Comparison of ENCODE assay signal across 8 mouse cellular contexts in the genomic region with DNA sequence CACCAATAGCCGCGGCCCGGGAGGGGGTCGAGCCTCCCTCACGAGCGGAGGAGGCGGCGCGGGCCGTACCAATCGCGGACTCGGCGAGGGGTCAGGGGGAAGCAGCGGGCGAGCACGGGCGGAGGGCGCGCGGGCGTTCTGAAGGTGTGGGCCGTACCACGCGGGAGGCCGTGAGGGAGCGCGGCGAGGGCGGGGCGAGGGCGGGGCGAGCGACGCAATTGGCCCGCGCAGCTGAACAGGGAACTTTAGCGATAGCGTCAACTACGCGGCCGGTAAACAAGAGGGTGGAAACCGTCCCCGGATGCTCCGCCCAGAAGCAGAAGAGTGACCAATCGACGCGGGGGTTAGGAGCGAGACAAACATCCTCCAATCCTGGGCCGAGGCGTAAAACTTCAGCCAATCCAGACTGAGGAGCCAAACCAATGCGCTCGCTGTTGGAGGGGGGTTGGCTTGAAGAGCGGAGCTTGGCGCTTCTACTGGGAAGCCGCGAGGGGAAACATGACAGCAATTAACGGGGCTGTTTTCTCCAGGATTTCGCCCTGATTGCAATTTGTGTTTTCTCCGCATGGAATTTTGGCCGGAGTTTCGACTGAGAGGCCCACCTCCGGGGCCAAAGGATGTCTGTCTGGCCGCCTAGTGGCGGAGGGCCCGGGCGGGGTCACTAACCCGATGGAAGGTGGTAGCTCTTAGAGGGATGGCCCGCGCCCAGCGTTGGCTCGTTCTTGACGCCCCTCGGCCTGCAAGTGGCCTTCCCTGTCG. TPM values are rescaled to one million over a fixed set of nuclear protein-coding genes. Genes with fewer than 3 reads are reported as not detected.
DNase-seq lines count a peak whose midpoint lies in the region; ATAC-seq and TF ChIP-seq lines count a peak whose summit lies in the region.

A gene (minus strand): TSS at position 146 of the 759 bp plus-strand sequence.

- H3K4me2 ChIP-seq in lung, postnatal 0 days (replicated peaks; ENCODE audit: low read depth, low read length), result peak within 1 kb of the TSS; percentile 94

- peak within 1 kb of the TSS; percentile 94 for H3K9ac ChIP-seq in lung, postnatal 0 days (replicated peaks; ENCODE audit: low read depth)

- H3K36me3 ChIP-seq in hindbrain, embryonic 10.5 days, result no peaks in the 10 kb centered on the region
- H3K36me3 ChIP-seq in lung, postnatal 0 days (ENCODE audit: insufficient read depth, low read length), result no peaks in the 10 kb centered on the region

- peak; percentile 98 for DNase-seq in MN1 (ENCODE audit: low spot score)
- DNase-seq in cerebellum, adult 9-10 months, result peak; percentile 99
- DNase-seq in hindbrain, embryonic 10.5 days (ENCODE audit: low spot score), result peak; percentile 98
- DNase-seq in layer of hippocampus, adult 9-11 months, result peak; percentile 99
- DNase-seq in lung, postnatal 0 days (ENCODE audit: low spot score), result peak; percentile 100
- DNase-seq in ovary, postnatal 14 days (ENCODE audit: low spot score), result peak; percentile 97
- DNase-seq in thymus, postnatal 14 days, result peak; percentile 100

- under 1% methylated on average over 75 of the region's 75 CpGs for WGBS in hindbrain, embryonic 10.5 days
- WGBS in lung, postnatal 0 days, result under 1% methylated on average over 60 of the region's 75 CpGs

- H3K27me3 ChIP-seq in hindbrain, embryonic 10.5 days (ENCODE audit: insufficient read depth, poor library complexity, severe bottlenecking), result no peaks in the 10 kb centered on the region
- H3K27me3 ChIP-seq in lung, postnatal 0 days (replicated peaks; ENCODE audit: insufficient read depth, low read length), result no peaks in the 10 kb centered on the region

- peaks cover 41% of the 10 kb centered on the region for H3K4me1 ChIP-seq in hindbrain, embryonic 10.5 days (replicated peaks)
- H3K4me1 ChIP-seq in lung, postnatal 0 days (ENCODE audit: insufficient read depth, low read depth, low read length), result peaks cover 9% of the 10 kb centered on the region; the same call in 1 of the 2 replicates

- TF ChIP-seq EP300 in lung, postnatal 0 days (IDR thresholded peaks at IDR 0.05), result peak; percentile 70

- peak within 1 kb of the TSS; percentile 97 for H3K4me3 ChIP-seq in hindbrain, embryonic 10.5 days
- H3K4me3 ChIP-seq in lung, postnatal 0 days (ENCODE audit: low read depth, low read length), result peak within 1 kb of the TSS; percentile 99

- ATAC-seq in frontal cortex, adult (ENCODE audit: low TSS enrichment), result peak; percentile 92
- peak; percentile 97 for ATAC-seq in lung, postnatal 0 days

- peak within 1 kb of the TSS; percentile 96 for H3K27ac ChIP-seq in hindbrain, embryonic 10.5 days
- peak within 1 kb of the TSS; percentile 99 for H3K27ac ChIP-seq in lung, postnatal 0 days (ENCODE audit: low read length)

- peak; percentile 73 for TF ChIP-seq CTCF in lung, postnatal 0 days (IDR thresholded peaks at IDR 0.05)

- H3K9me3 ChIP-seq in hindbrain, embryonic 10.5 days, result no peaks in the 10 kb centered on the region
- H3K9me3 ChIP-seq in lung, postnatal 0 days (ENCODE audit: low read length), result no peaks in the 10 kb centered on the region

RNA-seq across cellular contexts. Expression of the gene that starts here (rescaled TPM):
- polyA plus RNA-seq in hindbrain, embryonic 10.5 days (2016; fragmentation: Nextera tagmentation; extraction: Ambion mirVana), result 7.9 and 10.4 TPM in 2 replicates
- polyA plus RNA-seq in lung, postnatal 0 days (2015; fragmentation: Nextera tagmentation; extraction: Ambion mirVana), result 12.5 and 13.0 TPM in 2 replicates

Comparison
In these comparisons a context has a peak if more than half of its experiments do, and no peak if none do; other contexts are left out.
1. Peak in every context shown above with its lines: DNase-seq, ATAC-seq, H3K4me3 ChIP-seq and H3K27ac ChIP-seq.